Mouse (Mus musculus): ENCODE measurements around the gene Csn1s2b.
"Not testable (repeated sequence)": the region's sequence is repeated elsewhere in the genome, so short reads cannot be mapped to it uniquely, and the experiment has no call there.

The Csn1s2b gene

DNA sequence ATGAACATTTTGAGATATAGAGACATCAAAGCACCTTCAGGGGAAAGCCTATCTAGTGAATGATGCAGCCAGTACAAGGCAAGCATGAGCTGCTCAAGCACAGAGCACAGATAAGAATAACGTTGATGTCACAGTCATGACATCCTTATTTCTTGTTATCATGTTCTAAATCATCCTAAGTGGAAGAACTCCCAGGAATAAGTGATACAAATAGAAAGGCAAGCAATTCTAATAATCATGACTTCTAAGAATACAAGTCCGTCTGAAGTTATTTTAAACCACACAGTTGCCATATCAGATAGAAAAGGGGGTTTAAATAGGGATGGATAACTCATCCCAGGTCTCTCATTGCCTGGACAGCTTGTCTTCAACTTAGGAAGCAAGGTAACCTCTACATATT, at the start of gene Csn1s2b:
Csn1s2b (plus strand) TSS at position 301 of the 400 bp plus-strand sequence.
- no peak for DNase-seq (ENCODE audit: low read depth, low spot score)

DNA sequence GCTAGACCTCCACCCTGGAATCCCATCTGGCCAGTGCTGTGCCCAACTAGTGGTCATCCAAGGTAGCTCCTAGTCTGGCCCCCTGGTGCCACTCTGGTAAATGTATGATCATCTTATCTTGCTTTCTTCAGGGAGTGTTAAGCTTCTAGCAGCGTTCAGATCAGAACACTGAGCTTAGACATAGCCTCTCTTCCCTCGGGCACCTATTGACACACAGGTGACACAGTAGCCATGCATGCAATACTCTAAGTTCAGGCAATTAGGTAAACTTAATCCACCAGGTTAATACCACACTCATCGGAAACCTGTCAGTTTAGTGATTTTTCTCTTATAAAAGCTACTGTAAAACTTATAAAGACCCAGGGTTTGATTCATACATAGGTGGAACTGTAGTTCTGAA, 43.3 kb upstream of the Csn1s2b start:
- no peak for DNase-seq (ENCODE audit: low read depth, low spot score)

DNA sequence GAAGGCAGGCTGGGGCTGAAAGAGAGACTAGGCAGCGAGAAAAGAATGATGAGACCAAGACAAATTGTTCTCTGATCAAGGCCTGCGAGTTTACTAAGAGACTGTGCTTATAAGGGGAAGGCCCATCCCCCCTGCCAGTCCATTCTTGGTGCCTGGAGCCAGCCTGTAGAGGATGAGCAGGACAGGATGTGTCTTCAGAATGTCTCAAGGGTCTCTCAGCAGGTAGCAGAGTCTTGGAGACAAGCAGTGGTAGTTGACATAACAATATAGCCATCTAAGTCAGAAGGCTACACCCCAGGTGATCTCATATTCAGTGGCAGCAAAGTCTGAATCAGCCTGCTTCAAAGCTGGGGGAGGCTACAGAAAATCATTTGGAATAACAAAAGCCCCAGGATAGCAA, 35.7 kb upstream of the Csn1s2b start:
- not testable (repeated sequence) for DNase-seq (ENCODE audit: low read depth, low spot score)

GRCm38 (mm10) chr5:87774267-87774666, 33.6 kb upstream of the Csn1s2b start, which contains the start of gene Csn1s2a:
Gene Csn1s2a, plus strand, starts transcription at chr5:87774567.
- DNase-seq (ENCODE audit: low read depth, low spot score), result no peak

DNA sequence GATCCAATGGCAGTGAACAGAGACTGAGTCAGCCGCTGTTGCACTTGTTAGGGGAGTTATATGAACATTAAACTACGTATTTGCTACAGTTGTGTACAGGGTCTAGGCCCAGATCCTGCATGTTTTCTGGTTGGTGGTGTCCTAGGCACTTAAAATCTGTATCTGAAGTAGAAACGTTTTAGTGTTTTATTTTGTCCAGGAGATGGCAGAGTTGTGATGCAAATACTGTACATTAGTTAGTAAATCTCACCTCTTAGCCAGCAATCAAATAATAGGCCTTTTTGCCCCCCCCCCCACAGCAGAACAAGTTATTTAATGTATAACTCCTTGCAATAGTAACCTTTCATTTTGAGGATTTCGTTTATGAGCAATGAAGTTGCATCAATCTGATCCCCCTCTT, 25.2 kb upstream of the Csn1s2b start:
- DNase-seq (ENCODE audit: low read depth, low spot score), result no peak

GRCm38 (mm10) chr5:87809253-87809652, 1.4 kb downstream of the Csn1s2b start:
- no peak for DNase-seq (ENCODE audit: low read depth, low spot score)

DNA sequence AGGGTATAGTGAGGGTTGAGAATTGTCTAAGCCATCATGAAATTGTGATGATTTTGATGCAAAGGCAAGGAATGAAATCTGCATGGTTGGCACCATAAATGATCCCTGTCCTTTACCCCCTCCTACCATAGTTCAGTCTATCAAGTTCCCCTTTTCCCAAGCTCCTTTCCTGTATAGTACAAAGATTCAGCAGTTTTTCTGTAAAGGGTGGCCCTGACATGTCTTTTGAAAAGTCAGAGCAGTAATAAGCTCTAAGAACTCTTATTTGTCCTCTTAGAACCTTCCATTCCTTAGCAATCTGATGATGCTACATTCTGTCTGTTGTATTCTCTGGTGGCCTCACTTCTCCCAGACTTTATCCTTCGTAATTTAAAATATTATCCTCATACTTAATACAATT, 17.5 kb downstream of the Csn1s2b start, which contains the start of gene Prr27:
Prr27 (plus strand) TSS at position 301 of the 400 bp plus-strand sequence.
- DNase-seq (ENCODE audit: low read depth, low spot score), result no peak

DNA sequence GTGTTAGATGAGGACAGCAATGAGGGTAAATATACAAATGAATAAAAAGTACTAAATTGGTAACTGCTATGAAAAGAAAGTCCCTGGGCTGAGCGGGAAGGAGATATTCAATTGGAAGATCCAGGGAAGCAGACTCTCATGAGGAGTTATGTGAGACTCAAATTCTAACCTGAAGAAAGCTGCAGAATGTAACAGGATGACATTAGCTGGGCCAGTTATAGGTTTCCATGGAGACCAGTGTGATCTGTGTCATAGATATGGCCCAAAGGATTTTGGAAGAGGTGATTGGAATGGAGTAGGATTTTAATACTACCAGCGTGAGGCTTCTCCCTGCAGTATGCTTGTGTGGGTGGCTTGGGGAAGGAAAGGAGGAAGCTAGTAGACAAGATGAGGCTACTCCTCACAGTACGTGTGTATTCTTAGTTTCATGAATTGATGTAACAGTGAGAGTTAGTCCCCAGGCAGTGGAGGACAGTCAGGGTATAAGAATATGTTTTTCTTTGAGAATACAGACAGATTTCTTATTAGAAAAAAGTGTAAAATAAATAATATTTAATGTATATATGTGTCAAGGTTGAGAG, 47.3 kb downstream of the Csn1s2b start:
- DNase-seq (ENCODE audit: low read depth, low spot score), result no peak

DNA sequence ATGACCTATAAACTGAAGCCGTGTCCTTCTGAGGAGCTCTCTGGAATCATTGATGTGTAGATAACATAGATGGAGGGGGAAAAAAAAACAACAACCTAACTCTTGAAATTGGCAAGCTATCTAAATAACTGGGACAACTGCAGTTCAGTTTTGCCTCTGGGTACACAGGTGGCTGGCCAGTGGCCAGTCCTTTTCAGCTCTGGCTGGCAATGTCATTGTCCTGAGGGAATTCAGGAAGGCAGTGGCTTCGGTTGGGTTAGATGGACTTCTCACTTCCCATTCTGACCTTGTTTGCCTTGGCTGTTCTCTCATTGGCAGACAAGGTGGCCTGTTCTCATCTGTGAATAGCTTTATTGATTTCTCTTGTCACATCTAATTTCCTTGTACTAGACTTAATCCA, 62.2 kb downstream of the Csn1s2b start:
- no peak for DNase-seq (ENCODE audit: low read depth, low spot score)

DNA sequence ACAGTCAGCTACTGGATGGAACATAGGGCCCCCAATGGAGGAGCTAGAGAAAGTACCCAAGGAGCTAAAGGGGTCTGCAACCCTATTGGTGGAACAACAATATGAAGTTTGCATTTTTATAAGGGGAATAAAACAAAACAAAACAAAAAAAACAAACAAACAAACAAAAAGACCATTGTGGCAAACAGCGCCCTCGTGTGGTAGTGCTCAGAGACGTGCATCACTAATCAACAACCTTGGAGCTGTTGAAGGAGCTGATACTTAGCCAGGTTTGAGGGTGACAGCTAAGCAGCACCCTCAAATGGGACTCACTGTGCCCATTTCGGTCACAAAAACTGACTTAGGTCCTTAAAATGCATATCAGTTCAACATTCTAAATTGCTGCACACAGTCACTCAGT, 63.5 kb downstream of the Csn1s2b start:
- DNase-seq (ENCODE audit: low read depth, low spot score), result no peak

Measured in embryo, embryonic 11.5 days (tissue).